Mouse (Mus musculus) embryonic fibroblast, embryonic 13.5 days (primary cell): ENCODE results near the gene Chrm2. TPM values are rescaled to one million over a fixed set of nuclear protein-coding genes. Genes with fewer than 3 reads are reported as not detected.

Source experiments
- H3K27ac ChIP-seq: 2 replicates; pipeline ENCODE4 v1.5.1; 2012; ENCODE audit warnings: low read length, control low read depth, inconsistent platforms; ENCODE audit not compliant: insufficient read depth
- H3K4me1 ChIP-seq: 2 replicates; pipeline ENCODE4 v1.6.1; 2011; ENCODE audit warnings: low read length; ENCODE audit not compliant: control insufficient read depth, insufficient read depth
- H3K4me3 ChIP-seq: 2 replicates; pipeline ENCODE4 v1.5.1; 2011; ENCODE audit warnings: mild to moderate bottlenecking, control low read depth, low read length; ENCODE audit not compliant: insufficient read depth
- CTCF ChIP-seq: IDR thresholded peaks from 2 replicates; pipeline ENCODE4 v1.5.1; 2011; ENCODE audit warnings: mild to moderate bottlenecking, control low read depth, low read length, moderate library complexity, borderline replicate concordance; ENCODE audit not compliant: insufficient read depth
- POLR2A ChIP-seq: IDR thresholded peaks from 2 replicates; pipeline ENCODE4 v1.6.1; 2011; ENCODE audit warnings: low read depth, mild to moderate bottlenecking, control low read depth, low read length, moderate library complexity
- polyA plus RNA-seq: library from polyadenylated mRNA; stranded (reverse); fragments of >200 nt; gene quantifications from 2 replicates; pipeline ENCODE4 v1.2.4, GENCODE M21; 2011; ENCODE audit warnings: low read depth; ENCODE audit not compliant: missing spikeins, insufficient read length

Gene Chrm2
- polyA plus RNA-seq, result 0.21 TPM in 1 of 2 replicates, not detected in the other

- Histone ChIP-seq H3K27ac (no peak within 1 kb of the TSS), H3K4me3 (peak within 1 kb of the TSS; percentile 56)
These were observed at the start of gene Chrm2 for GRCm38 (mm10) chr6:36387612-36388400. TSS of gene Chrm2 (plus strand) at chr6:36388084.

GRCm38 (mm10) chr6:36373983-36374382, 13.9 kb upstream of the Chrm2 start:
- TF ChIP-seq CTCF, result no peak
- no peak for TF ChIP-seq POLR2A
- H3K27ac ChIP-seq, result no peak overlapping the region

More at GRCm38 (mm10) chr6:36387612-36388400, at the start of gene Chrm2:
- TF ChIP-seq CTCF, result no peak
- no peak for TF ChIP-seq POLR2A
- H3K4me1 ChIP-seq, result no peaks in the 10 kb centered on the region

GRCm38 (mm10) chr6:36377936-36378335, 9.9 kb upstream of the Chrm2 start:
- TF ChIP-seq CTCF (no peak), POLR2A (no peak)
- H3K27ac ChIP-seq, result no peak overlapping the region
- no peaks in the 10 kb centered on the region for H3K4me1 ChIP-seq
- no peak overlapping the region for H3K4me3 ChIP-seq

More at GRCm38 (mm10) chr6:36373983-36374382, 13.9 kb upstream of the Chrm2 start:
- Histone ChIP-seq H3K4me3 (no peak overlapping the region), H3K4me1 (no peaks in the 10 kb centered on the region)

- Histone ChIP-seq H3K4me1 (no peaks in the 10 kb centered on the region), H3K27ac (no peak overlapping the region), H3K4me3 (no peak overlapping the region)
- TF ChIP-seq POLR2A (no peak), CTCF (no peak)
These were observed 3.8 kb upstream of the Chrm2 start for GRCm38 (mm10) chr6:36384102-36384501.

- no peak overlapping the region for H3K27ac ChIP-seq
- no peaks in the 10 kb centered on the region for H3K4me1 ChIP-seq
- peak overlapping the region; percentile 56 for H3K4me3 ChIP-seq
- TF ChIP-seq CTCF (no peak), POLR2A (no peak)
These were observed 746 bp downstream of the Chrm2 start for GRCm38 (mm10) chr6:36388401-36389259.

GRCm38 (mm10) chr6:36389260-36389965, 1.5 kb downstream of the Chrm2 start:
- TF ChIP-seq CTCF (no peak), POLR2A (no peak)
- no peak overlapping the region for H3K4me3 ChIP-seq
- no peak overlapping the region for H3K27ac ChIP-seq
- no peaks in the 10 kb centered on the region for H3K4me1 ChIP-seq

- H3K4me3 ChIP-seq, result no peak overlapping the region
- no peak overlapping the region for H3K27ac ChIP-seq
- TF ChIP-seq CTCF (no peak), POLR2A (no peak)
- H3K4me1 ChIP-seq, result no peaks in the 10 kb centered on the region
These were observed 5.8 kb downstream of the Chrm2 start for GRCm38 (mm10) chr6:36393705-36394104.

GRCm38 (mm10) chr6:36405139-36405538, 17.3 kb downstream of the Chrm2 start:
- no peak overlapping the region for H3K4me3 ChIP-seq
- H3K4me1 ChIP-seq, result no peaks in the 10 kb centered on the region
- no peak overlapping the region for H3K27ac ChIP-seq
- TF ChIP-seq POLR2A, result no peak
- TF ChIP-seq CTCF, result no peak

GRCm38 (mm10) chr6:36409016-36409415, 21.1 kb downstream of the Chrm2 start:
- no peak for TF ChIP-seq POLR2A
- TF ChIP-seq CTCF, result no peak
- H3K4me1 ChIP-seq, result no peaks in the 10 kb centered on the region
- H3K4me3 ChIP-seq, result no peak overlapping the region
- H3K27ac ChIP-seq, result no peak overlapping the region

GRCm38 (mm10) chr6:36410057-36410456, 22.2 kb downstream of the Chrm2 start:
- Histone ChIP-seq H3K4me3 (no peak overlapping the region), H3K27ac (no peak overlapping the region), H3K4me1 (no peaks in the 10 kb centered on the region)
- no peak for TF ChIP-seq POLR2A
- TF ChIP-seq CTCF, result no peak
